Mouse (Mus musculus): ENCODE measurements around the gene Reps2.

Gene Reps2

DNA sequence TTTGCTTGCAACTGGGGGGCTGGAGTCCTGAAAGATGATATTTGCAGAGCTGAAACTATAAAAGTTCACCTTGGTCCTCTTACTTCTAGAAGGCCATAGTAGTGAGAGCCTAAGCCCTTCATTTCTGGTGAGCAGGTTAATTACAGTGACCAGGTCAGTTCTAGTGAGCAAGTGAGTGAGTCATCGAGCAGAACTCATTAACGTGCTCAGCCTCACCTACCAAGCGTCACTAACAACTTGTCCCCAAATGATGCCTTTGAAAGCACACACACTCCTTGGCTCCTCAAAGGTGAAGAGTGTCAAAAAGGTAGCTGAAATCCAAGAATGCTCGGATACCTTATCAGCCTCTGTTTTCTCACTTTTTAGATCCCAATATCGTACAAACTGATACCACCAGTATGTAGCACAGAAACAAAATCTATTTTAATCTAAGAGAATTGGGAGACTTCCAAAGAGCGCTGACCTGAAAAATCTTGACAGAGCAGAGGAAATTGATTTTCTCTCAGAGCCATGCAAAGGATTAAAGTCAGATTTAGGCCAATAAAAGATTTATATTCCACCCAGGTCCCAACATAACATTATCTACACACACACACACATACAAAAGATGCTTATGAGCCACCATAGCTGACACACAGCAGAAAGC, 53.2 kb downstream of the Reps2 start:
- ATAC-seq (ENCODE audit: low TSS enrichment): no peak

DNA sequence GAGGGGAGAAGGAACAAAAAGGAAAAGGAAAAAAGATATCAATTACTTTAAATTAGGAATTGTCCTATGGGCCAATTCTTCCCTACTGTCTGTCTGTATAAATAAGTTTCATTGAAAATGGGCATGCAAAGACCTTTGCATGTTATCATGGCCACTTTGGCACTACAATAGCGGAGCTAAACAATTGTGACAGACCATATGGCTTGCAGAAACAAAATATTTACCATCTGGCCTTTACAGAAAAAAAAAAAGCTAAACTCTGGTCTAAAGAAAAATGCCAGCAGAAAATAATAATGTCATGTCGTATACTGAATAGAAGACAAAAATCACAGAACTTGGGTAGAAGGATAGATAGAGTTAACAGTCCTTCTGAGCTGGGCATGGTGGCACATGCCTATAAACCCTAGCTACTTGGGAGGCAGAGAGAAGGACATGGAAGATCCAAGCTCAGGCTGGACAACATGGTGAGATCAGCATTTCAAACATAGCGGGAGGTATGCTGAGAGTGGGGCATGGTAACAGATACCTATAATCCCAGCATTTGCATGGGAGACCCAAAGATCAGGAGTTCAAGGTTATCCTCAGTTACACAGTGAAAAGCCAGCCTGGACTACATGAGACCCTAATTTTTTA, 54.2 kb downstream of the Reps2 start:
- no peak for ATAC-seq (ENCODE audit: low TSS enrichment)

DNA sequence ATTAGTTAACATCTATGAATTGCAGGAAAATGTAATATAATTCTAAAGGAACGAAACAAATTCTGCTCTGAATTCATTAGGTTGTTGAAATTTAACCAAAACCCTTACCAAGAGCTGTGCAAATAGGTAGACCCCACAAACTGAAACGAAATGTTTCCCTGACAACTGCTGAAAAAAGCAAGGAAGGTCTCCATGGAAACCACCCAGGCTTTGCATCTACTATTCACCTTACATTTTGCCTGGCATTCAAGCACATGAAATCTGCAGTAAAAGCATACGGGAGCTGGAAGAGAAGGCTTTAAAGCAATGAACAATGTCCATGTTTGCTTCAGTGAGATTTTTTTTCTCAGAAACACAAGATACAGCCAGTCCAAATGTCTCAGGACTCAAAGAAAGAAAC, 59.1 kb downstream of the Reps2 start:
- peak; percentile 82 for ATAC-seq (ENCODE audit: low TSS enrichment)

DNA sequence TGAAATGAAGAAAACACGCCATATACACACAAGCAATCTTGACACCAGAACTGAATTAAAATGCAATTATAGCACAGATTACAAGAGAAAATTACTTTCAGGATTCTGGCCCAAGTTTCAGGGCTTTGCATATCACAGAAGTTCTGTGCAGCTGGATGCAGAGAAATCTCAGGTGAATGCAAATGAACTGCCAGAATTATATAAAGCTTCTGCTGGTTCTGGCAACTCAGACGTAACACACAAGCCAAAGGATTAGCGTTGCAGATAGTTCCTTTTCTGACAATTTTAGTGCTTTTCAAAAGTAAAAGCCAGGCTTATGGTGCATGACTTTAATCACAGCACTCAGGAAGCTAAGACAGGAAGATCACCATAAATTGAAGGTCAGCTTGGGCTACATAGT, 62.9 kb downstream of the Reps2 start:
- peak; percentile 44 for ATAC-seq (ENCODE audit: low TSS enrichment)

DNA sequence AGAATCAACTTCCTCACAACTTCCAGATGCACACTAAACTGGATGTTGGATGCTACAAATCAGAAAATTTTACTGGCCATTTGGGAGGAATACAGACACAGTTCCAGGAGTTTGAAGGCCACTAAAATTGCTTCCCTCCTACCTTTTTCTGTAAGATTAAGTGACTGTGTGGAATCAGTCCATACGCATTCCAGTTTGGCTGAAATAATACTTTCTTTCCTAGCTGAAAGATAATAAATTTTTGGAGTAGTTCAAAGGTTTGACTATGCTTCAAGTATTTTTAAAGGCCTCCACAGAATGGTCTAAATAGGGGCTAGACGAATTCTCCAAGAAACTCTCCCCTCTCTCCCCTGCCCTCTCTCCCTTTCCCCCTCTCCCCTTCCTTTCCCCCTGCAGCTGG, 75.0 kb downstream of the Reps2 start:
- no peak for ATAC-seq (ENCODE audit: low TSS enrichment)

DNA sequence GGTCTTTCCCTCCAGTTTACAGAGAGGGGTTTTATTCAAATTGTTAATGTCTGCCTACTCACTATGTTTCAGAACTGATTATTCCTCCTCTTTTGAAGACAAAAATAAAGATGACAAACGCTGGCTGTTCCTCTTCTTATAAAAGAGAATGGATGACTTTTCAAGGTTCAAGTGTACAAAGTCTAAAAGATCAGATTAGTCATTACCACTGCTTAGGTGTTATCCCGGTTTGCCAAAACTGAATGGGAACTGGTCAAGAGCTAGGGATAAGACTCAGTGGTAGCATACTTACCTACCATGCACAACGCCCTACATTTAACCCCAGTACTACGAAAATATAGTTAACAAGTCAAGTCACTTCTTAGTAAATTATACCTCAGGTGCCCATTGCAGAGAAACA, 77.9 kb downstream of the Reps2 start:
- ATAC-seq (ENCODE audit: low TSS enrichment): peak; percentile 31; the same call in 1 of the 2 replicates

- peak; percentile 62 for ATAC-seq (ENCODE audit: low TSS enrichment)
Observed at GRCm38 (mm10) chrX:162556459-162556841, 87.0 kb downstream of the Reps2 start.

GRCm38 (mm10) chrX:162555729-162556458, 87.6 kb downstream of the Reps2 start:
- peak; percentile 73 for ATAC-seq (ENCODE audit: low TSS enrichment)

- no peak for ATAC-seq (ENCODE audit: low TSS enrichment)
Observed at GRCm38 (mm10) chrX:162554513-162554912, 88.9 kb downstream of the Reps2 start.

GRCm38 (mm10) chrX:162552383-162552782, 91.1 kb downstream of the Reps2 start:
- no peak for ATAC-seq (ENCODE audit: low TSS enrichment)

DNA sequence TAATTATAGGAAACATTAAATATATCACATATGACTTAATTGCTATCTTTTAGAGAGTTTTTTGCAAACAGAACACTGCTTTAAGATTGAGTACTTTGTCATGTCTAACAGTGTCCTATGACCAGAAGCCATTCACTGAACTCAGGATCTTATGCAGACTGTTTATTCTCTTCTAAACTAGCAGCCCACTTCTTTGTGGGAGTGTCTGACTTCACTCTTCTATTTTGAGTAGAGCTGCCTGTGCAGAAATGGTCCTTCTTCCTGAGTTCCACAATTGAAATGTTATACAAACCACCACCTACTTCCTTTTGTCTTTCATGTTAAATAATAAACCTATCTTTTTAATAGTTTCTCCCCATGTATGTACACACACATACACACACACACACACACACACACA, 98.4 kb downstream of the Reps2 start:
- ATAC-seq (ENCODE audit: low TSS enrichment): peak; percentile 83

DNA sequence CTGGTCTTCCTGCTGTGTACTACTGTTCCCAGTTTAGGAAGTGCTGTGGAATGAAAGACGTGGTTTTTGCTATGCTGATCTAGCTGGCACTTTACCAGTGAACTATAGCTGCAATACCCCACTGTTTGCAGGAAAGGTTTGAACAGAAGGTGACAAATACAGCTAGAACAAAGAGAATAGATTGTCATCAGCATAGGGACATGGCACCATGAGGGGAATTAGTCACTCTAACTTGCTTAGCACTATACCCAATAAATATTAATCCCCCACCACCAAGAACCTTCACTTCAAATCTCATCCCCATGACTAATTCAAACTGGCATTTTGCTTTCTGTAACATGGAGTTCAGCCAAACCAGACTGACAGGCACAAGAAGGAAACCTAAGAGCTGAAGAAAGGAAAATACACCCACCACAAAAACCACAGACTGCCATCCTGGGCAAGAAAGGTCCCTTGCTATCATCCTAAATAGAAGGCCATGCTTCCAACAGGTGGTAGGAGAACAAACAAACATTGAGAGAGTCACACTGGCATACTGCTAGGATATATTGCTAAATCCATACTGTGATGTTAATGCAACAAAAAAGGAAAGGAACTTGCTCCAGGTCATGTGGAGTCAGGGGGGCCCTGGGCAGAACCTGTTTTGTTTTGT, 100.7 kb downstream of the Reps2 start:
- ATAC-seq (ENCODE audit: low TSS enrichment): peak; percentile 39

DNA sequence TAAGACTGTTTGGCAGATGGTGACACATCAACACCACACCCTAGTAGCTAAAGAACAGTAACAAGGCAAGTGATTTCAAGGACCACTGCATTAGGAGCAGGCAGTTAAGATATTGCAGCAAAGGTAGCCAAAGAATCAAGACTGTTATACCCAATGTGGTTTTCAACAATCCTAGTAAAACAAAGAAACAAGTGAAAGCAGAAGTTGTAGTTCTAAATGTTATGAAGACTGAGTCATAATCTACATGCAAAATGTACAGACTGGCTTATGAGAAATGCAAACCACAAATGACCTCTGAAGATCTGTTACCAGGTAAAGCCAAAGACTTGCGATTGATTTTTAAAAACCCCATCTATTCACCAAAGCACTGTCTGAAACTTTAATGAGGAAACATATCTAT, 101.5 kb downstream of the Reps2 start:
- ATAC-seq (ENCODE audit: low TSS enrichment): no peak

GRCm38 (mm10) chrX:162531016-162531415, 112.4 kb downstream of the Reps2 start:
- ATAC-seq (ENCODE audit: low TSS enrichment): no peak

DNA sequence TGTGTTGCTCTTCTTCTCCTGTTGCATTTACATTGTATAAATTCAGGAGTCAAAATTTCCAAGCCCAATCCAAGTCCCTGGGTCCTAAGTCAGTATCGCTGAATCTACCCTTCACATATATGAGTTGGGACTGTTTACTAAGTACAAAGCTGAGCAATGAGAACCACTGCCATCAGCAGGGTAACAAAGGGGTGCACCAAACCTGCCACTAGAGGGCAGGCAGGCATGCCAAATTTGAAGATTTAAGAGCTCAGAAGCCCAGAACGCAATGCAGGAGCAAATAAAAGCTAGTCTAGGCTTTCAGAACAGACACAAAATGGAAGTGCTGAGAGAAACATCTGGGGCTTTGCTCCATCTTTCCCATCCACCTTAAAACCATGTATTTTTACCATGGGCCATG, 116.2 kb downstream of the Reps2 start:
- peak; percentile 93 for ATAC-seq (ENCODE audit: low TSS enrichment)

DNA sequence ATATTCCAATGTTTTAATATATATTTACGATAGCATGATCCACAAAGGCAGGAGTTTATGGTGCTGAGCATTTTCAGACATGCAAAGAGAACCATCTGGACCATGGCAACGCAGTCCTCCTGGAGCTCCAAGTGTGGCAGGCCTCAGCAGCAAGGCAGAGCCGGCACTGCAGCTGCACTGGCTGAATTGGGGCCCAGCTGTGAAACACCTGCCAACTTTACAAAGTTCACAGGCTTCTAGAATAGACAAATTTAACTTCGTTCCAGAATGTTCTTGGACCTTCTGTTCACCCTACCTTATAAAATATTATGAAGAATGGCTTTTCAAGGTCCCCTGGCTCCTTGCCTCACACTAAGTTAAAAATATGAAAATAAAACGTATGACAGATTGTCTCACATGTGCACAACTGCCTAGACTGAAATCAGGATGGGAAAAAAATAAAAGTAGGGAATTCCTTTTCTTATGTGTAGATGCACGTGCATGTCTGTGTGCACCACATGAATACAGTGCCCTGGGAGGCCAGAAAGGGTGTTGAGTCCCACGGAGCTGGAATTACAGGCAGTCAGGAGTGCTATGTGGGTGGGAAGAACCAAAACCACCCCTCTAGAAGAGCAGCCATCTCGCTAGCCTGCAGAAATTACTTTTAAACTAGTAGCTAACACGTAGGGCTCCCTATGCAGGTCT, 121.5 kb downstream of the Reps2 start:
- ATAC-seq (ENCODE audit: low TSS enrichment): peak; percentile 62; the same call in 1 of the 2 replicates

GRCm38 (mm10) chrX:162521197-162521596, 122.3 kb downstream of the Reps2 start:
- ATAC-seq (ENCODE audit: low TSS enrichment): peak; percentile 69

GRCm38 (mm10) chrX:162520374-162520773, 123.1 kb downstream of the Reps2 start:
- no peak for ATAC-seq (ENCODE audit: low TSS enrichment)

DNA sequence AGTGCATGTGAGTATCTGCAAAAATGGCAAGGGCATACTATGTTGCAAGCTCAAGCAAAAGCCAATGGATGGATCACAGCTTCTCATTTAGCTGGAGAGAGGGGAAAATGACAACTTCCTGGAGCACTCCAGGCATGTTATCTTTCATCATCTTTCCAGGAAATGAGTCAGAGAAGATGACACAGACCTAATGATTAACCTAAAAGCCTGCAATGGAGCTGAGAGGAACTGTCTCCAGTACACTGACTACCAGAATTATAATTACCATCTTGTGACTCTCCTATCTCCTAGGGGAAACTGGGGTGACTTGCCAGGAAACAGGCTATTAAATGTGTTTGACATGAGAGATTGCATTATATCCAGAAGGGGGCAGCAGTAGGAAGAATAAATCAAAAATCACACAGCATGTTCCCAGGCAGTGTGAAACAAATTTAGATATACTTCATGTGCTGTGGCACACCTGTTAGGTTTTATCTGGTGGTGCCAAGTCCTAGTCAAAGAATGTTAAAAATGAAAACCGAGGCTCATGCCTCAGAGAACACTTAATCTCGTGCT, 132.9 kb downstream of the Reps2 start:
- ATAC-seq (ENCODE audit: low TSS enrichment): peak; percentile 36

GRCm38 (mm10) chrX:162505186-162505585, 138.3 kb downstream of the Reps2 start:
- no peak for ATAC-seq (ENCODE audit: low TSS enrichment)

DNA sequence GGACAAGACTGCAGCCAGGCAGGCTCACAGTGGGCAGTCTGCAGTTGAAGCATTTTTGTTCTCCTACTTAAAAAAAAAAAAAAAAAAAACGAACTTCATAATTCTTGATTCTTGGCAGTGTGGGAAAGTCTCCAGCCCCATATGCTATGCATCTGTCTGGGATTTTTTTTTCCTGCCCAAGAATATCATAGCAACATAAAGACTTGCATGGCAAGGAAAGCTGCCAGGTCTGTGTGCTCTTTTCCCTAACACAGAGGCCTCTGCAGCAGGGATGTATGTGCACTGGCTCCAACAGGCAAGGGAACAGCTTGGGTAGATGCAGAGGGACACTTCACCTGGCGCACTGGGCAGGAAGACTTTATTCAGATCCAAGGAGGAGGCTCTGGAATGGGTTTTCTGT, 140.0 kb downstream of the Reps2 start:
- ATAC-seq (ENCODE audit: low TSS enrichment): peak; percentile 84

DNA sequence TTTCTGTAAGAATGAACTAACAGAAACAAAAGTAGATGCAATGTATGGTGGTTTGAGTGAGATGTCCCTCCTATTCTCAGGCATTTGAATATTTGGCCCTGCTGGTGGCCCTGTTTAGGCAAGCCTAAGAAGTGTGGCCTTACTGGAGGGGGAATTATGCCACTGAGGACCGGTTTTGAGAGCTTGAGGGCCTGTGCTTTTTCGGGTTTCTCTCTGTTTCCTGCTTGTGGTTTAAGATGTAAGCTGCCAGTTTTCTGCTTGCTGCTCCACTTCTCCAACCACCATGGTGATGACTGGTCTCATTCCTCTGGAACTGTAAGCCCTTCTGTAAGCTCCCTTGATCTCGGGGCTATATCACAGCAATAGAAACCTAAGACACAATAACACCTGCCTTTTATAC, 142.5 kb downstream of the Reps2 start:
- ATAC-seq (ENCODE audit: low TSS enrichment): no peak
